Mouse (Mus musculus) mammary gland, adult 2 months (tissue): ENCODE results near the gene Mfsd4b5. TPM values are rescaled to one million over a fixed set of nuclear protein-coding genes. Genes with fewer than 3 reads are reported as not detected.

ENCODE experiments used
- polyA plus RNA-seq: library from polyadenylated mRNA; depleted of rRNA; stranded (reverse); fragments of >200 nt; gene quantifications from 2 replicates; pipeline ENCODE4 v1.2.3, GENCODE M21; 2012; ENCODE audit warnings: low replicate concordance; rRNA removed

The Mfsd4b5 gene
- 0.17 and 0.33 TPM in 2 replicates for polyA plus RNA-seq

DNA sequence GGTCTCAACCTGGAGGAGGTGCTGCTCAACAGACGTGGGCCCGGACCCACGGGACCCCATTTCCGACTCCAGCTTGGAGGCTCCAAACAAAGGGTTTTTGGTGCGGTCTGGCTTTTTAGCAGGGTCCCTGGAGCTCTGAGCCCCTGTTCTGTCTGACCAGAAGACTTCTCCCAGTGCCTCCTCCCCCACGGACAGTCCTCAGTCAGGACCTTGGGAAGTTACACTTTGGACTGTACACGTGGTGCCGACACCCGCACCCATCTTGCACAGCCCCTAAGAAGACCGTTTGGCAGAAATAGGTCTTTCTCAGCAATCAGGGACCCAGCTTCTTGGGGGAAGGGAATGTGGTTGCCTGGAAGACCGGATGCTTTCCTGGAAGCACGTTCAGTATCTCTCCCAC lies at the start of gene Mfsd4b5:
Mfsd4b5 (minus strand) TSS at position 181 of the 400 bp plus-strand sequence.

DNA sequence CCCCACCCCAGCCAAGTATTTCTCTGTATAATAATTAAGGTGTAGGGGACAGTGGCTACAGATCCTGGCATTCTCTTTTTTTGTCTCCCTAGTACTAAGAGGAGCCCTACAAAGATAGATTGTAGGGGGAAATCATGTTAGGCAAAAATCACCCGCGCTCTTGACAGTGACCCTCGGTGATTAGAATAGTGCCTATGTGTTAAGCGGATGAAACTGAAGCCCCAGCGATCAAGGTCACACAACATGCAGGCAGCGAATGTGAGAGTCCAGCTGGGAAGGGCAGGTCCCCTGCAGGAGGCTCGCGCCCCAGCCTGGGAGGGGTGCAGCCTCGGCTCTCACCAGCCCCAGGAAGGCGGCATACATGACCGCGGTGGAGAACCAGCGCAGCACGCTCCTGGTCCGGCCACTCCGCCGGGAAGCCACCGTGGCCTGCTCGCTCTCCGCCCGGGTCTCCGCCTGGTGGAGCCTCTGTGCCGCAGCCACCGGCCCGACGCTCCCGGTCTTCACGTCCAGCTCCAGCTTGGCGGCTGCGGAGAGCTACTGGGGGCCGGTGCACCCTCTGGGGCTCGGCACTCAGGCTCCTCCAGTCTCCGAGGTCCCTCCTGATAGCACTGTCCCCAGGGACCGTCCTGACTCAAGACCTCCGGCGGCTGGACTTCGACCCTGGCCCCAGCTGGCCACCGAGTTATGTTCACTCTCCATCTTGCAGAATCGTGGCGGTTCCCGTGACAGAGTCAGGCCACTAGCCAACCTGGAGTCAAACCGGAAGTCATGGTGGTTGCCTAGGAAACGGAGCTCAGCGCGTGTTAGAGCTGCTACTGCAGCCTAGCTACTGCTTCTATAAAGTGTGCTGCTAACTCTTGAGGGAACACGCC lies 38.3 kb upstream of the Mfsd4b5 start, which contains the start of gene Mfsd4b1:
Mfsd4b1 (minus strand) TSS at position 715 of the 875 bp plus-strand sequence.

DNA sequence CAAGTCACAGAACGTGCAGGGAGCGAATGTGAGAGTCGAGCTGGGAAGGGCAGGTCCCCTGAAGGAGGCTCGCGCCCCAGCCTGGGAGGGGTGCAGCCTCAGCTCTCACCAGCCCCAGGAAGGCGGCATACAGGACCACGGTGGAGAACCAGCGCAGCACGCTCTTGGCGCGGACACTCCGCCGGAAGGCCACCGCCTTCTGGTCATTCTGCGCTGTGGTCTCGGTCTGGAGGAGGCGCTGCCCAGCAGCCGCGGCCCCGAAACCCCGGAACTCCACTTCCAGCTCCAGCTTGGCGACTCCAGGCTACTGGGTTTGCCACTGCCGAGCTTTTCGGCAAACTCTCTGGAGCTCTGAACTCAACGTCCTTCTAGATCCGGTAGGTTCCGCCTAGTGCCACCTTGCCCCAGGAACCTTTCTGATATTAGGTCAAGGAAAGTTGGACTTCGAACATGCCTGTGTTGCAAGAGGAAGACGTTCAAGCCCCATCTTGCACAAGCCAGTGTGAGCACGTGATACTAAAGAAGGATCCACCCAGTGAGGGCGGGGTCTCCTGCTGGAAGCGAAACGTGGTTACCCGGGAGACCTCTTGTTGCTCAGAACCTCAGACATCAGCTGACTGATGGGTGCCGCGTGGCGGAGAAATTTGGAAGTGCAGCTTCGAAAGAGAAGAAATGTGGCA lies 26.5 kb downstream of the Mfsd4b5 start, which contains the start of gene Mfsd4b3:
Mfsd4b3 (minus strand) TSS at position 393 of the 680 bp plus-strand sequence.

DNA sequence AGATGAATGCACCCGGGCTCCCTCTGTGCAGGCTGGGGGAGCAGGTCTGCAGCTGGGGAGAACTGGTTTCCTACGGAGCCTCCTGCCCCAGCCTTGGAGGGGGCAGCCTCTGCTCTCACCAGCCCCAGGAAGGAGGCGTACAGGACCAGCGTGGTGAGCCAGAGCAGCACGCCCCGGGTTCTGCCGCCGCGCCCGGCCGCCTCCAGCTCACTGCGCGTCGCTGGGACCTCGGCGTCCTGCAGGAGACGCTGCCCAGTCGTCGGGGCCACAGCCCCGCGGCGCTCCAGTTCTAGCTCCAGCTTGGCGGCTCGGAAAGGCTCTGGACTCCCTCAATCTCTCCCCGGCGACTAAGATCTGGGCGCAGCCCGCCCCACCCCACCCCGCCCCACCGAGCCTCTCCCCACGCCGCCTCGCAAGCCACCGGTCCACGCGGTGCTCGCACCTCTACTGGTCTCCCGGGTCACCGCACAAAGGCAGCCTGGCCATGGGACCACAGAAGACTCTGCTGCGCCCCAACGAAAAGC lies 59.8 kb downstream of the Mfsd4b5 start, which contains the start of gene Mfsd4b2:
Mfsd4b2 (minus strand) TSS at position 308 of the 524 bp plus-strand sequence.

Other genes starting within 250 kb of the Mfsd4b5 start
- gene Mfsd4b4, start 87.4 kb downstream of the Mfsd4b5 start, polyA plus RNA-seq = 2.7 and 4.8 TPM in 2 replicates
- 0.20 and 0.27 TPM in 2 replicates for gene Mfsd4b2, start 59.7 kb downstream of the Mfsd4b5 start, polyA plus RNA-seq
- gene Mfsd4b3, start 26.5 kb downstream of the Mfsd4b5 start, polyA plus RNA-seq = 1.1 and 2.9 TPM in 2 replicates
- 2.4 and 4.0 TPM in 2 replicates for gene Mfsd4b1, start 38.6 kb upstream of the Mfsd4b5 start, polyA plus RNA-seq
- 13.0 and 38.2 TPM in 2 replicates for gene Slc16a10, start 155.6 kb upstream of the Mfsd4b5 start, polyA plus RNA-seq